Mouse (Mus musculus): ENCODE data around the gene Ppp1r18.

Ppp1r18 gene

DNA sequence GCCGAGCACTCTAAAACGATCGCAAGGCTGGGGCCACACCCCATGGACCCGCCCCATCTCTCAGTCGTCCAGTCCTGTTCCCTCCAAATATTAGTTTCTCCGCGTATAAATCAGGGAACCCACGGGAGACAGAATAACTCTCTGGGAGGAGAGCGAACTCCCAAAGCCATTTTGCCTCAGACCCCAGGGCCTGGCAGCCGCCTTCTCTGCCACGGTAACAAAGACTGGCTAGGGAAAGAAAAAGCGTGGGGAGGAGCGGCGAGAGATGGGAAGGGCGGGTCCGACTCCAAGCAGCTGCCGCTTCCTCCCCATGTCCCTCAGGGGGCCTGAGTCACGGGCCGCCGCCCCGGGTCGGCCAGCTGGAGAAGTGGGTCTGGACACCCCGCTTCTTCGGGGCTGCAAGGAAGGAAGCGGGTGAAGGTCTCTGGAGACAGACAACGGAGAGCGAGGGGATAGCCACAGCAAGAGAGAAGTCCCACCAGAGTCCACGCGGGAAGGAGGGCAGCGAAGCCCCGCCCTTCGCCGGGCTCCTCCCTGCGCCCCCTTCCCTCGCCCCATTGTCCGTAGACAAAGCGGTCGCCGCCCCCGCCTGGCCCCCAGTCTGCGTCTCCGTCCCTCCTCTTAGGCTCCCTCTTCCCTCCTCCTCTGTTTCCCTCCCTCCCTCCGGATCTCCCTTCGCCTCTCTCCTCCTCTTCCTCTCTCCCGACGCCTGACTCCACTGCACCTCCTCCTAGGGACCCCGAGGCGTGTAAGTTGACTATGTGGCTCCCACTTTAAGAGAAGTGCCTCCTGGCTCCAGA, at the start of gene Ppp1r18:
Gene Ppp1r18 (plus strand): TSS at position 113 of the 800 bp plus-strand sequence.
- DNase-seq (ENCODE audit: extremely low spot score, low read depth, low spot score) = no peak

DNA sequence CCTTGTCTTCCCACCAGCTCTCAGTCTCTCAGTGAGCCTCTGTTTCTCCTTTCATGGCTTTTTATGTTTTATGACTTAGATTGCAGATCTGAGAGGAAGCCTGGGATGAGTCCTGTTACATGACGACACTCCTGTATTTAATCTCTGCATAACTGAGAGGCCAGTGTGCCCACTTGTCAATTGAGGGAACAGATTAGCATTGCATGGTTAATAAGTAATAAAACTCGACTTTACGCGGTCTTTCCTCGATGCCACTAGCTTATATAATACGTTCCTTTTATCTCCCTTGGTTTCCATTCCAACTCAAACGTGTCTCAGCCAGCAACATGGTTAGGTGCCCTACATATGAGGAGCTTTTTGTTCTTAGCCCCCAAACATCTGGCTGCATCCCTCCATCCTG, 49.6 kb upstream of the Ppp1r18 start:
- DNase-seq (ENCODE audit: extremely low spot score, low read depth, low spot score) = no peak

DNA sequence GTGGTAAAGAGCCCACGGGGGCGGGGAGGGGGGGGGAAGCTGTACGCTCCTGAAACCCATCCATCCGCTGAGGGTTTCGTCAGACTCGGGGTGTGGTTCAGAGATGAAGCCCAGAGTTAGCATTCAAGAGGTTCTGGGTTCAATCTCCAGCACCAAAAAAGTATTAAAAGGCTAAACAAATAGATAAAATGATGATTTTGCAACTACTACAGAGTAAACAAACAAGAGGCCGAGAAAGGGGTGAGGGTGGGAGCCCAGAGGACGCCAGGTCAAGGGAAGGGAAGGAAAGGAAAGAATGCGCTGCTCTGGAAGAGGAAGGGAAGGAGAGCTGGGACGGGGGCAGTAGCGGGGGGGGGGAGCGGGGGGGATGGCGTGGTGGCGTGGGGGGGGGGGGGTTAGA, 48.7 kb upstream of the Ppp1r18 start:
- no peak for DNase-seq (ENCODE audit: extremely low spot score, low read depth, low spot score)

DNA sequence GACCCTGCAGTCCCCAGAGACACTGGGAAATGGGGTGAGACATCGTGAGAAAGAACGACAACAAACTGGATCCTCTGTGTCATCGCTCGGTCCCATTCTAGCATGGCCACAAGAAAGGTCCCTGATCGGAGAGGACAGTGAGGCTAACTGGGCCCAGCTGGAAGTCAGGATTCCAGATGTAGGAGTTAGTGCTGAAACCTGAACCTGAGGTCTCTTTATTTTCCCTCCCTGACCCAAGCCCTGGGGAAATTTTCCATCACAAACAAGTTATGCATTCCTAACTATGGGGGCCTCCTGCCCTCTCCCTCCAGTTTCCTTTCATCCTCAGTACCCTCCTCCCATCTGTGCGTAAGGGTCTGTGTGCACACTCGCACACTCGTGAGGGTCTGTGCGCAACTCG, 48.2 kb upstream of the Ppp1r18 start:
- no peak for DNase-seq (ENCODE audit: extremely low spot score, low read depth, low spot score)

DNA sequence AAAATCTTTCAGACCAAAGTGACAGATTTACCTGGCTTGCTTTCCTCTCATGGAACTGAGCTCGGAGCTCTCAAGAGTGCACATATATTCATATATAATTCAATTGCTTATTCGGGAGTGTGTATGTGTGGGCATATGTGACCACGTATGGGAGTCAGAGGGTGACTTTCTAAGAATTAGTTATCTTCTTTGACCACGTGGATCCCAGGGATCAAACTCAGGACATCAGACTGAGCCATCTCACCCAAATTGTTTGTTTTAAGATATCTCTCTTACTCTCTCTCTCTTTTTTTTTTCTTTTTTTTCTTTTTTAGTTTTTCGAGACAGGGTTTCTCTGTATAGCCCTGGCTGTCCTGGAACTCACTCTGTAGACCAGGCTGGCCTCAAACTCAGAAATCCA, 45.3 kb upstream of the Ppp1r18 start:
- DNase-seq (ENCODE audit: extremely low spot score, low read depth, low spot score) = no peak

DNA sequence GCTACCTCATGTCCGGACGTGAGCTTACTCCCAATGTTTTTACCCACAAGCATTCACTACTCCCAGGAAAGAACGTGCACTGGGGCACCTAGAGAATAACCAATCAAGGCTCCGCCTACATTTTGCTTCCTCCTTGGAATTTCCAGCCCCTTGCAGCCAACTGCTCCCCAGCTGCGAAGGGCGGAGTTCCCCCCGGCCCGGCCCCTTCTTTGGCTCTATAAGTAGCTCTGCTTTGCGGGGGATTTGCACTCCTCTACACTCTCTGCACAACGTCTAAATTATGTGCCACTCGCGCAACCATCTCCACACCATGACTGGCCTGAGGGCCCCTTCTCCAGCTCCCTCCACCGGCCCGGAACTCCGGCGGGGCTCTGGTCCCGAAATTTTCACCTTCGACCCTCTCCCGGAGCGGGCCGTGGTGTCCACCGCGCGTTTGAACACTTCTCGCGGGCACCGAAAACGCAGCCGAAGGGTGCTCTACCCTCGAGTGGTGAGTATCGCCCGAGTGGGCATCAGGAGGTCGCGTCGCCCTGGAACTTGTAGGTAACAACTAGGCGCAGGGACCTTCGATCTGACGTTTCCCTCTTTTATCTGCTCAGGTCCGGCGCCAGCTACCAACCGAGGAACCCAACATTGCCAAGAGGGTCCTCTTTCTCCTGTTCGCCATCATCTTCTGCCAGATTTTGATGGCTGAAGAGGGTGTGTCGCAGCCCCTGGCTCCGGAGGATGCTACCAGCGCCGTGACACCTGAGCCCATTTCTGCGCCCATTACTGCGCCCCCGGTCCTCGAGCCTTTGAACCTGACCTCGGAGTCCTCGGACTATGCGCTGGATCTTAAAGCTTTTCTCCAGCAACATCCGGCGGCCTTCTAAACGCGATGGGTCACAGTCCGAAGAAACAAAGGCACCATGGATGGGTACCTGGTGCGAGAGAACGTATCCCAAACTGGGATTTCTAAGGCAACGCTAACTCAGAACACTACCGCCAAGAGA, 43.7 kb upstream of the Ppp1r18 start, which contains the start of gene Ier3:
Gene Ier3 (plus strand): TSS at position 246 of the 992 bp plus-strand sequence.
- no peak for DNase-seq (ENCODE audit: extremely low spot score, low read depth, low spot score)

DNA sequence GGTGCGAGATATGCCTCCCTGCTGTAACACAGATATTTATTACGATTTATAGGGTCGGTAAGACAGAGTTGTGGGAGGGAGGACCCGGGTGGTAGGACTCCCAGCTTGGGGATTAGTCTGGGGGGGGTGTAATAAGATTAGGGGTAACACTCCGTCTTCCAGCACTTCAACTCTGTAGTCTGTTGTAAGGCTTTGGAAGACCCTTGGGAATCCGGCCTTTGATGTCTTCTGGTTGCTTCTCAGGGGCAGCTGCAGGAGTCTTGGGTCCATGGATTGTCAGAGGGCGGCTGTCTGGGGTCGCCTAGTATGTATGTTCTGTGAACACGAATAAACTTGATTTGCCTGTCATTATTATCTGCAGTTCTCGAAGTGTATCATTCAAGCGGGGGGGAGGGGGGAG, 42.8 kb upstream of the Ppp1r18 start:
- no peak for DNase-seq (ENCODE audit: extremely low spot score, low read depth, low spot score)

GRCm38 (mm10) chr17:35822964-35823937, 42.1 kb upstream of the Ppp1r18 start, which contains the start of gene Flot1:
TSS of gene Flot1 (plus strand) at chr17:35823230.
- DNase-seq (ENCODE audit: extremely low spot score, low read depth, low spot score) = no peak

GRCm38 (mm10) chr17:35824402-35824801, 41.0 kb upstream of the Ppp1r18 start:
- DNase-seq (ENCODE audit: extremely low spot score, low read depth, low spot score) = no peak

DNA sequence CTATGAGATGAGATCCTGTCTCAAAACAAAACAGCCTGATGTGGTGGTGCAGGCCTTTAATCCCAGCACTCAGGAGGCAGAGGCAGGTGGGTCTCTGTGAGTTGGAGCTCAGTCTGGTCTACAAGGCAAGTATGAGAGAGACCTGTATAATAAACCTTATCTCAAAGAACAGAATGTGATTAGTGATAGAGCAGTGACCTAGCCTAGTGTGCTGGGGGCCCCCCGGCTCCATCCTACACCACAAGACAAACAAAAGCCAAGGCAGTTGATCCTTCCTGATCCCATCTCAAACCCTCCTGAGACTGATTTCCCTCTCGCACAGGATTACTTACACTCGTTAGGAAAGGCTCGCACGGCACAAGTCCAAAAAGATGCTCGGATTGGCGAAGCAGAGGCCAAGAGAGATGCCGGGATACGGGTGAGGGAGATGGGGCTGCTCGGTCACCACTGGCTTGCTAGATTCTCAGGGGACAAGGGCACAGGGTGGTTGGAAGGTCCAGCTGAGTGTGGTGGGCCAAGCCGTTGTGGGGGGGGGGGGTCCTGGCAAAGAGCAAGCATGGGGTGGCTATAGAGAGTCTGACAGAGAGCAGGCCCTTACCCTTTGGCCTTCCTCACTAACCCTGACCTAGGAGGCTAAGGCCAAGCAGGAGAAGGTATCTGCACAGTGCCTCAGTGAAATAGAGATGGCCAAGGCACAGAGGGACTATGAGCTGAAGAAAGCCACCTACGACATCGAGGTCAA, 40.1 kb upstream of the Ppp1r18 start:
- DNase-seq (ENCODE audit: extremely low spot score, low read depth, low spot score) = no peak

DNA sequence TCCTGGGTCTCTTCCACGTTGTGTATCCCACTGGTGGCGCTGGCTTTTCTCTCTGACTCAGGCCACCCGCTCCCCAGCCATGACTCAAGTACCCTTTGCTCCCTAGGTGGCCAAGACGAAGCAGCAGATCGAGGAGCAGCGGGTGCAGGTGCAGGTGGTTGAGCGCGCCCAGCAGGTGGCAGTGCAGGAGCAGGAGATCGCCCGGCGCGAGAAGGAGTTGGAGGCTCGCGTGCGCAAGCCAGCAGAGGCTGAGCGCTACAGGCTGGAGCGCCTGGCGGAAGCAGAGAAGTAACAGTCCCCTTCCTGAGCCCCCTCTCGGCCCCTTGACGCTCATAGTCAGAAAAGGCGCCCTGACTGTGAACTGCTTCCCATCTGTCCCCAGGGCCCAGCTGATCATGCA, 35.7 kb upstream of the Ppp1r18 start:
- DNase-seq (ENCODE audit: extremely low spot score, low read depth, low spot score) = no peak

GRCm38 (mm10) chr17:35832400-35833238, 32.8 kb upstream of the Ppp1r18 start:
- no peak for DNase-seq (ENCODE audit: extremely low spot score, low read depth, low spot score)

GRCm38 (mm10) chr17:35833239-35833751, 32.1 kb upstream of the Ppp1r18 start:
- no peak for DNase-seq (ENCODE audit: extremely low spot score, low read depth, low spot score)

- DNase-seq (ENCODE audit: extremely low spot score, low read depth, low spot score) = no peak
Observed at GRCm38 (mm10) chr17:35833894-35834293, 31.5 kb upstream of the Ppp1r18 start.

DNA sequence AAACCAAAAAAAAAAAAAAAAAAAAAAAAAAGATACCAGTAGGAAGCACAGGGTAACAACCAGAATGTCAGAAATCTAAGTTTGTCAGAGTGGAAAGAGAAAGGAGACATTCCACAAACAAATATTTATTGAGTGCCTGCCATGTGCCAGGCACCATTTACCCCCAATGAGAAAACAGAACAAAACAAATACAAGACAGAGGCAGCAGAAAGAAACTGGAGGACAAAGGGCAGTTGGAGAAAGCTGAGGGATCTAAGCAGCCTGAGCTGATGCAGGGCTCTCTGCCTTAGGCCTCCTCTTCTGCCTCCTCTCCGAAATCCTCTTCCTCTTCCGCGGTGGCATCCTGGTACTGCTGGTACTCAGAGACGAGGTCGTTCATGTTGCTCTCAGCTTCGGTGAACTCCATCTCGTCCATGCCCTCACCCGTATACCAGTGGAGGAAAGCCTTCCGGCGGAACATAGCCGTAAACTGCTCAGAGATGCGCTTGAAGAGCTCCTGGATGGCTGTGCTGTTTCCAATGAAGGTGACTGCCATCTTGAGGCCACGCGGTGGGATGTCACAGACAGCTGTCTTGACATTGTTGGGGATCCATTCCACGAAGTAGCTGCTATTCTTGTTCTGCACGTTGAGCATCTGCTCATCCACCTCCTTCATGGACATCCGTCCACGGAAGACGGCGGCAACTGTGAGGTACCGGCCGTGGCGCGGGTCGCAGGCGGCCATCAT, 30.5 kb upstream of the Ppp1r18 start:
- DNase-seq (ENCODE audit: extremely low spot score, low read depth, low spot score) = no peak

GRCm38 (mm10) chr17:35835424-35836140, 29.8 kb upstream of the Ppp1r18 start:
- DNase-seq (ENCODE audit: extremely low spot score, low read depth, low spot score) = no peak

- no peak for DNase-seq (ENCODE audit: extremely low spot score, low read depth, low spot score)
Observed at GRCm38 (mm10) chr17:35836178-35836965, 29.0 kb upstream of the Ppp1r18 start.

Data from hindlimb bud, embryonic 11.5 days (tissue).